Mouse (Mus musculus) limb, embryonic 15.5 days (tissue): Measurements from ENCODE around the gene Megf8. TPM values are rescaled to one million over a fixed set of nuclear protein-coding genes. Genes with fewer than 3 reads are reported as not detected.

Experiments used
- ATAC-seq: fragments of 200-750 bp; cut with Nextera tagmentation; 2 replicates; pipeline ENCODE4 v1.8.0; 2017; ENCODE audit warnings: low read depth, moderate TSS enrichment; ENCODE audit not compliant: insufficient number of reproducible peaks, low FRiP score, low TSS enrichment
- H3K27ac ChIP-seq: fragments of 300-500 bp; sonication (generic); 2 replicates; pipeline ENCODE4 v1.5.1; 2015; ENCODE audit warnings: moderate library complexity, mild to moderate bottlenecking, inconsistent platforms
- H3K27me3 ChIP-seq: fragments of 300-500 bp; sonication (generic); 2 replicates; pipeline ENCODE4 v1.6.1; 2015; ENCODE audit warnings: inconsistent platforms
- H3K36me3 ChIP-seq: fragments of 300-500 bp; sonication (generic); 2 replicates; pipeline ENCODE4 v1.6.1; 2015; ENCODE audit warnings: inconsistent platforms
- H3K4me1 ChIP-seq: fragments of 300-500 bp; sonication (generic); 2 replicates; pipeline ENCODE4 v1.6.1; 2015; ENCODE audit warnings: inconsistent platforms
- H3K4me2 ChIP-seq: fragments of 300-500 bp; sonication (generic); 2 replicates; pipeline ENCODE4 v1.6.1; 2015; ENCODE audit warnings: mild to moderate bottlenecking, inconsistent platforms
- H3K4me3 ChIP-seq: fragments of 300-500 bp; sonication (generic); 2 replicates; pipeline ENCODE4 v1.5.1; 2015; ENCODE audit warnings: mild to moderate bottlenecking, inconsistent platforms
- H3K9ac ChIP-seq: fragments of 300-500 bp; sonication (generic); 2 replicates; pipeline ENCODE4 v1.6.1; 2015; ENCODE audit warnings: inconsistent platforms
- H3K9me3 ChIP-seq: fragments of 300-500 bp; sonication (generic); 2 replicates; pipeline ENCODE4 v1.6.1; 2016; ENCODE audit warnings: inconsistent platforms
- WGBS: fragments of 180-500 bp; shearing (Covaris S2); methylation state at CpG from one replicate; pipeline ENCODE4 v1.1.7; 2015; 5-methylcytosine and 5-hydroxymethylcytosine counted together
- polyA plus RNA-seq: library from polyadenylated mRNA; unstranded; fragments of >200 nt; fragmentation: Nextera tagmentation; extraction: Ambion mirVana; gene quantifications from 2 replicates; pipeline ENCODE4 v1.2.1, GENCODE M21; 2015

Megf8 gene
- polyA plus RNA-seq, 1 experiment from 2014 or later, result 14.3 TPM

GRCm38 (mm10) chr7:25292107-25292506 lies 24.9 kb upstream of the Megf8 start:
- ATAC-seq, result no peak

GRCm38 (mm10) chr7:25293191-25293739 lies 23.7 kb upstream of the Megf8 start:
- WGBS, result 68% methylated on average over 10 of the region's 10 CpGs
- no peak for ATAC-seq
- H3K27ac ChIP-seq, result peak overlapping the region; percentile 38; the same call in 1 of the 2 replicates
- H3K4me1 ChIP-seq, result peaks cover 48% of the 10 kb centered on the region
- H3K4me2 ChIP-seq, result no peak overlapping the region
- no peaks in the 10 kb centered on the region for H3K9me3 ChIP-seq
- no peak overlapping the region for H3K9ac ChIP-seq
- H3K36me3 ChIP-seq, result peaks cover 77% of the 10 kb centered on the region
- no peak overlapping the region for H3K4me3 ChIP-seq
- no peaks in the 10 kb centered on the region for H3K27me3 ChIP-seq

More at GRCm38 (mm10) chr7:25292107-25292506, 24.9 kb upstream of the Megf8 start:
- Histone ChIP-seq H3K36me3 (peaks cover 88% of the 10 kb centered on the region), H3K9ac (no peak overlapping the region), H3K4me3 (no peak overlapping the region), H3K27ac (no peak overlapping the region), H3K4me1 (peaks cover 43% of the 10 kb centered on the region), H3K4me2 (no peak overlapping the region), H3K27me3 (no peaks in the 10 kb centered on the region), H3K9me3 (no peaks in the 10 kb centered on the region)
- WGBS, result 72% methylated on average over 7 of the region's 7 CpGs

GRCm38 (mm10) chr7:25294495-25294894 lies 22.5 kb upstream of the Megf8 start:
- WGBS, result 91% methylated on average over 4 of the region's 4 CpGs
- Histone ChIP-seq H3K9me3 (no peaks in the 10 kb centered on the region), H3K4me3 (no peak overlapping the region), H3K27ac (no peak overlapping the region), H3K4me1 (peaks cover 44% of the 10 kb centered on the region), H3K4me2 (no peak overlapping the region), H3K27me3 (no peaks in the 10 kb centered on the region), H3K36me3 (peaks cover 64% of the 10 kb centered on the region), H3K9ac (no peak overlapping the region)
- ATAC-seq, result no peak

- Histone ChIP-seq H3K27me3 (no peaks in the 10 kb centered on the region), H3K9ac (no peak overlapping the region; the same call in 1 of the 2 replicates), H3K4me2 (no peak overlapping the region), H3K36me3 (peaks cover 58% of the 10 kb centered on the region), H3K9me3 (no peaks in the 10 kb centered on the region), H3K4me3 (no peak overlapping the region), H3K27ac (peak overlapping the region; percentile 19; the same call in 1 of the 2 replicates), H3K4me1 (peaks cover 44% of the 10 kb centered on the region)
- ATAC-seq, result no peak
- 80% methylated on average over 12 of the region's 12 CpGs for WGBS
These were observed 21.8 kb upstream of the Megf8 start for GRCm38 (mm10) chr7:25294960-25295722.

GRCm38 (mm10) chr7:25296945-25297453 lies 20.0 kb upstream of the Megf8 start:
- Histone ChIP-seq H3K4me2 (peak overlapping the region; percentile 76), H3K4me3 (peak overlapping the region; percentile 70), H3K27ac (peak overlapping the region; percentile 94), H3K4me1 (peaks cover 30% of the 10 kb centered on the region), H3K27me3 (no peaks in the 10 kb centered on the region), H3K36me3 (peaks cover 39% of the 10 kb centered on the region), H3K9me3 (no peaks in the 10 kb centered on the region), H3K9ac (peak overlapping the region; percentile 83)
- ATAC-seq, result peak; percentile 46
- 1% methylated on average over 21 of the region's 21 CpGs for WGBS

- peak within 1 kb of the TSS; percentile 70 for H3K4me3 ChIP-seq
- H3K9ac ChIP-seq, result peak within 1 kb of the TSS; percentile 83
- no peaks in the 10 kb centered on the region for H3K27me3 ChIP-seq
- H3K27ac ChIP-seq, result peak within 1 kb of the TSS; percentile 94
- H3K4me1 ChIP-seq, result peaks cover 27% of the 10 kb centered on the region
- peaks cover 32% of the 10 kb centered on the region for H3K36me3 ChIP-seq
- H3K9me3 ChIP-seq, result no peaks in the 10 kb centered on the region
- H3K4me2 ChIP-seq, result peak within 1 kb of the TSS; percentile 76
- peak; percentile 81 for ATAC-seq
- WGBS, result under 1% methylated on average over 51 of the region's 52 CpGs
These were observed 19.3 kb upstream of the Megf8 start, which contains the start of gene Pafah1b3 for GRCm38 (mm10) chr7:25297454-25298325. Gene Pafah1b3, minus strand, starts transcription at chr7:25297986.

- ATAC-seq, result 0 out of 2 replicates have a peak, but pooled peaks have one; percentile 50
- Histone ChIP-seq H3K36me3 (no peaks in the 10 kb centered on the region), H3K27me3 (peaks cover 8% of the 10 kb centered on the region; the same call in 1 of the 2 replicates), H3K4me2 (no peak within 1 kb of the TSS), H3K9me3 (no peaks in the 10 kb centered on the region), H3K9ac (no peak within 1 kb of the TSS), H3K4me1 (peaks cover 22% of the 10 kb centered on the region), H3K4me3 (no peak within 1 kb of the TSS), H3K27ac (no peak within 1 kb of the TSS)
- WGBS, result 59% methylated on average over 19 of the region's 19 CpGs
These were observed 15.9 kb upstream of the Megf8 start, which contains the start of gene Prr19 for GRCm38 (mm10) chr7:25301063-25301462. Gene Prr19, plus strand, starts transcription at chr7:25301411.

- Histone ChIP-seq H3K4me3 (no peak overlapping the region), H3K36me3 (no peaks in the 10 kb centered on the region), H3K4me1 (peaks cover 9% of the 10 kb centered on the region), H3K9ac (no peak overlapping the region), H3K4me2 (no peak overlapping the region), H3K27ac (no peak overlapping the region), H3K9me3 (no peaks in the 10 kb centered on the region), H3K27me3 (peaks cover 24% of the 10 kb centered on the region)
- no peak for ATAC-seq
- 60% methylated on average over 9 of the region's 9 CpGs for WGBS
These were observed 13.8 kb upstream of the Megf8 start for GRCm38 (mm10) chr7:25303003-25303684.

- H3K9me3 ChIP-seq, result no peaks in the 10 kb centered on the region
- H3K27me3 ChIP-seq, result peaks cover 29% of the 10 kb centered on the region
- no peak overlapping the region for H3K9ac ChIP-seq
- H3K36me3 ChIP-seq, result no peaks in the 10 kb centered on the region
- WGBS, result 67% methylated on average over 3 of the region's 3 CpGs
- no peak overlapping the region for H3K27ac ChIP-seq
- no peak for ATAC-seq
- no peak overlapping the region for H3K4me3 ChIP-seq
- peaks cover 8% of the 10 kb centered on the region for H3K4me1 ChIP-seq
- no peak overlapping the region for H3K4me2 ChIP-seq
These were observed 13.3 kb upstream of the Megf8 start for GRCm38 (mm10) chr7:25303685-25304006.

- peaks cover 8% of the 10 kb centered on the region for H3K4me1 ChIP-seq
- WGBS, result 0% methylated on average over 2 of the region's 2 CpGs
- H3K27me3 ChIP-seq, result peaks cover 42% of the 10 kb centered on the region
- H3K9ac ChIP-seq, result no peak overlapping the region
- H3K4me2 ChIP-seq, result peak overlapping the region; percentile 92
- no peak for ATAC-seq
- H3K4me3 ChIP-seq, result peak overlapping the region; percentile 46
- no peak overlapping the region for H3K27ac ChIP-seq
- no peaks in the 10 kb centered on the region for H3K36me3 ChIP-seq
- H3K9me3 ChIP-seq, result no peaks in the 10 kb centered on the region
These were observed 11.5 kb upstream of the Megf8 start for GRCm38 (mm10) chr7:25305481-25305880.

GRCm38 (mm10) chr7:25305956-25306613 lies 10.9 kb upstream of the Megf8 start, which contains the start of gene Tmem145:
Gene Tmem145, plus strand, starts transcription at chr7:25306106.
- WGBS, result under 1% methylated on average over 47 of the region's 47 CpGs
- H3K9ac ChIP-seq, result no peak within 1 kb of the TSS
- no peaks in the 10 kb centered on the region for H3K9me3 ChIP-seq
- H3K4me3 ChIP-seq, result peak within 1 kb of the TSS; percentile 46
- H3K4me2 ChIP-seq, result peak within 1 kb of the TSS; percentile 92
- peaks cover 8% of the 10 kb centered on the region for H3K4me1 ChIP-seq
- H3K27ac ChIP-seq, result no peak within 1 kb of the TSS
- ATAC-seq, result peak; percentile 60
- no peaks in the 10 kb centered on the region for H3K36me3 ChIP-seq
- H3K27me3 ChIP-seq, result peaks cover 44% of the 10 kb centered on the region
